Mouse (Mus musculus): Measurements from ENCODE around the gene Ldlrap1. TPM values are rescaled to one million over a fixed set of nuclear protein-coding genes. Genes with fewer than 3 reads are reported as not detected.

The Ldlrap1 gene
- polyA plus RNA-seq, 1 experiment = 11.2 TPM

GRCm38 (mm10) chr4:134766904-134767425 is 859 bp downstream of the Ldlrap1 start:
- 1% methylated on average over 23 of the region's 23 CpGs for WGBS
- no peak overlapping the region for H3K27ac ChIP-seq (ENCODE audit: insufficient read depth, low read depth, low read length)
- peak overlapping the region; percentile 80 for H3K4me3 ChIP-seq (ENCODE audit: low read depth, low read length)
- H3K27me3 ChIP-seq (ENCODE audit: control insufficient read depth, insufficient read depth, low read length) = no peaks in the 10 kb centered on the region
- H3K4me1 ChIP-seq (ENCODE audit: control insufficient read depth, insufficient read depth, insufficient read length, low read length) = peaks cover 10% of the 10 kb centered on the region
- TF ChIP-seq POLR2A (IDR thresholded peaks at IDR 0.05; ENCODE audit: low read depth, low read length) (no peak), CTCF (IDR thresholded peaks at IDR 0.05; ENCODE audit: extremely low read depth, insufficient read length, insufficient replicate concordance, low read depth, low read length) (no peak)
- H3K36me3 ChIP-seq (ENCODE audit: control insufficient read depth, insufficient read depth, low read length) = no peaks in the 10 kb centered on the region

DNA sequence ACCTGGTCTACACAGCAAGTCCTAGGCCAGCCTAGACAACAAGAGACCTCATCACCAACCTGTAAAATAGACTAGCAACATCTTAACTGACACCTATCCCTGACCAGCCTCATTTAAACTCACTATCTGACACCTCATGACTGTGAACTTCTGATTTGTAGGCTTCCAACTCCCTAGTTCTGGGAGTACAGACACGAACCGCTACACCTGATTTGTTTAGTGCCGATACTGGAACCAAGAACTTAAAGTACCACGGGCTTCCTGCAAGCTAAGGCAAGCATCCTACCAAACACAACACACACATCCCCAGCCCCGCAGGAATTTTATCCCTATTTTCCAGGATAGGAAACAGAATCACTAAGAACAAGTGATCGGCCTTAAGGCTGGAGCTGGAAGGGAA is 1.5 kb downstream of the Ldlrap1 start:
- H3K27ac ChIP-seq (ENCODE audit: insufficient read depth, low read depth, low read length) = no peak overlapping the region
- 73% methylated on average over 6 of the region's 6 CpGs for WGBS

DNA sequence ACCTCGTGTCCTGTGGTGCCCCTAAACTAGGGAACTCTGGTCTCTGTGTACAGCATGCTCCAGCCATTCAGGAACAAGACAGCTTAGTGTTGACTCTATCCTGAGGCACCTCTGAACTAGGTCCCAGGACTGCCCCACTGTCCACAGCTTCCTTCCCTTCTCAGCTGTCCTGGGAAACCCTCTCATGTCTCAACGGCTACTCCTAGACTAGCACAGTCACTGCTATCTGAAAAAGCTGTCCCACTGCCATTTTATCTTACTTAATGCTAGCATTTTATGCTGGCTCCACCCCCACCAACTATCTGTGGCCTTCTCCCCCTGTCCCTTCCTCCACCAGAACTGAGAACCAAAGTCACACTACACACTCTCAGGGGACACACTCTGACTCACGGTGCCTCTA is 3.5 kb downstream of the Ldlrap1 start:
- TF ChIP-seq CTCF (IDR thresholded peaks at IDR 0.05; ENCODE audit: extremely low read depth, insufficient read length, insufficient replicate concordance, low read depth, low read length) (no peak), POLR2A (IDR thresholded peaks at IDR 0.05; ENCODE audit: low read depth, low read length) (no peak)
- Histone ChIP-seq H3K4me1 (ENCODE audit: control insufficient read depth, insufficient read depth, insufficient read length, low read length) (peaks cover 20% of the 10 kb centered on the region), H3K27me3 (ENCODE audit: control insufficient read depth, insufficient read depth, low read length) (no peaks in the 10 kb centered on the region), H3K27ac (ENCODE audit: insufficient read depth, low read depth, low read length) (no peak overlapping the region), H3K36me3 (ENCODE audit: control insufficient read depth, insufficient read depth, low read length) (no peaks in the 10 kb centered on the region), H3K4me3 (ENCODE audit: low read depth, low read length) (no peak overlapping the region)
- WGBS = 45% methylated on average over 3 of the region's 3 CpGs

More for the DNA sequence above, 1.5 kb downstream of the Ldlrap1 start:
- no peaks in the 10 kb centered on the region for H3K27me3 ChIP-seq (ENCODE audit: control insufficient read depth, insufficient read depth, low read length)
- no peak overlapping the region for H3K4me3 ChIP-seq (ENCODE audit: low read depth, low read length)
- no peaks in the 10 kb centered on the region for H3K36me3 ChIP-seq (ENCODE audit: control insufficient read depth, insufficient read depth, low read length)
- TF ChIP-seq CTCF (IDR thresholded peaks at IDR 0.05; ENCODE audit: extremely low read depth, insufficient read length, insufficient replicate concordance, low read depth, low read length) = no peak
- TF ChIP-seq POLR2A (IDR thresholded peaks at IDR 0.05; ENCODE audit: low read depth, low read length) = no peak
- peaks cover 10% of the 10 kb centered on the region for H3K4me1 ChIP-seq (ENCODE audit: control insufficient read depth, insufficient read depth, insufficient read length, low read length)

DNA sequence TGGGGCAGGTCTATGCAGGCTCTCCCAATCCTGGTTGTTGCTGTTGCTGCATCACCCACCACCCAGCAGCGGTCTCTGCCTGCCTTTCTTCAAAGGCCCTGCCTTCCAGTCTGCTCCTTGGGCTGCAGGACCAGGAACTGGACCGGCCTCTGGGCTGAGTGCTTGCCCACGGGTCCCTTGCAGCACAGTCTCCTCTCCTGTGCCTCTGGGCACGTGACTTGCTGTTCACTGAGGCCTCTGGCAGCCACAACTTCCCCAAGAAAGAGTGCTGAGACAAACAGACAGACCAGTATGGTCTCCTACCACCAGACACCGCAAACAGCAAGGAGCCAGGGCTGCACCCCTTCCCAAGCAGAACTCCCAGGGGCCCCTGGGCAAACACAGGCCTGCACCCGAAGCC is 5.5 kb downstream of the Ldlrap1 start:
- 74% methylated on average over 6 of the region's 6 CpGs for WGBS

DNA sequence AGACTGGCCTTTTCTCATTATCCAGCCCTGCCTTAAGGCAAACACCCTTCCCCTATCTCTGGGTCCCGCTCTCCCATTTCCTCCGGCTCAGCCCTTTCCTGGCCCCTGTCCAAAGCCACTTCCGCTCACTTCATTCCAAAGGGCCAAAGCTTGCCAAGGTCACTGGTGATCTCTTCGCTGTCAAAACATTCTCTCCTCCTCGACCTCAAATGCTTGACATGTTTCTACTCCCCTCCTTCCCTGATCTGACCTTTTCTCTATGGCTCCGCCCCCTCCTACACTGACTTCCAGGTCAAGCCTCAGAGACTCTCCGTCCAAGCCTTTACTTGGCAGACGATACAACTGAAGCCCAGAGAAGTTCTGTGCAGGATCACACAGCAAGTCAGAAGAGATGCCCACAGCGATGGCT is 7.0 kb downstream of the Ldlrap1 start:
- Histone ChIP-seq H3K4me3 (ENCODE audit: low read depth, low read length) (no peak overlapping the region), H3K27ac (ENCODE audit: insufficient read depth, low read depth, low read length) (no peak overlapping the region), H3K4me1 (ENCODE audit: control insufficient read depth, insufficient read depth, insufficient read length, low read length) (peaks cover 28% of the 10 kb centered on the region), H3K36me3 (ENCODE audit: control insufficient read depth, insufficient read depth, low read length) (no peaks in the 10 kb centered on the region), H3K27me3 (ENCODE audit: control insufficient read depth, insufficient read depth, low read length) (no peaks in the 10 kb centered on the region)
- 24% methylated on average over 9 of the region's 9 CpGs for WGBS
- TF ChIP-seq POLR2A (IDR thresholded peaks at IDR 0.05; ENCODE audit: low read depth, low read length) (no peak), CTCF (IDR thresholded peaks at IDR 0.05; ENCODE audit: extremely low read depth, insufficient read length, insufficient replicate concordance, low read depth, low read length) (no peak)

More for the DNA sequence above, 5.5 kb downstream of the Ldlrap1 start:
- TF ChIP-seq CTCF (IDR thresholded peaks at IDR 0.05; ENCODE audit: extremely low read depth, insufficient read length, insufficient replicate concordance, low read depth, low read length) (no peak), POLR2A (IDR thresholded peaks at IDR 0.05; ENCODE audit: low read depth, low read length) (no peak)
- H3K27ac ChIP-seq (ENCODE audit: insufficient read depth, low read depth, low read length) = no peak overlapping the region; the same call in 1 of the 2 replicates
- no peaks in the 10 kb centered on the region for H3K27me3 ChIP-seq (ENCODE audit: control insufficient read depth, insufficient read depth, low read length)
- no peak overlapping the region for H3K4me3 ChIP-seq (ENCODE audit: low read depth, low read length)
- H3K4me1 ChIP-seq (ENCODE audit: control insufficient read depth, insufficient read depth, insufficient read length, low read length) = peaks cover 24% of the 10 kb centered on the region
- H3K36me3 ChIP-seq (ENCODE audit: control insufficient read depth, insufficient read depth, low read length) = no peaks in the 10 kb centered on the region

- no peak overlapping the region for H3K4me3 ChIP-seq (ENCODE audit: low read depth, low read length)
- 78% methylated on average over 6 of the region's 6 CpGs for WGBS
- peaks cover 27% of the 10 kb centered on the region for H3K4me1 ChIP-seq (ENCODE audit: control insufficient read depth, insufficient read depth, insufficient read length, low read length)
These were observed 7.5 kb downstream of the Ldlrap1 start for GRCm38 (mm10) chr4:134760281-134760680.

GRCm38 (mm10) chr4:134759564-134759963 is 8.3 kb downstream of the Ldlrap1 start:
- 89% methylated on average over 7 of the region's 7 CpGs for WGBS
- H3K36me3 ChIP-seq (ENCODE audit: control insufficient read depth, insufficient read depth, low read length) = no peaks in the 10 kb centered on the region

More at GRCm38 (mm10) chr4:134760281-134760680, 7.5 kb downstream of the Ldlrap1 start:
- no peaks in the 10 kb centered on the region for H3K36me3 ChIP-seq (ENCODE audit: control insufficient read depth, insufficient read depth, low read length)
- TF ChIP-seq CTCF (IDR thresholded peaks at IDR 0.05; ENCODE audit: extremely low read depth, insufficient read length, insufficient replicate concordance, low read depth, low read length) = no peak
- no peak for TF ChIP-seq POLR2A (IDR thresholded peaks at IDR 0.05; ENCODE audit: low read depth, low read length)
- no peaks in the 10 kb centered on the region for H3K27me3 ChIP-seq (ENCODE audit: control insufficient read depth, insufficient read depth, low read length)
- 0 out of 2 replicates have a peak overlapping the region, but pooled peaks have one; percentile 2 for H3K27ac ChIP-seq (ENCODE audit: insufficient read depth, low read depth, low read length)

More at GRCm38 (mm10) chr4:134759564-134759963, 8.3 kb downstream of the Ldlrap1 start:
- no peak for TF ChIP-seq POLR2A (IDR thresholded peaks at IDR 0.05; ENCODE audit: low read depth, low read length)
- TF ChIP-seq CTCF (IDR thresholded peaks at IDR 0.05; ENCODE audit: extremely low read depth, insufficient read length, insufficient replicate concordance, low read depth, low read length) = no peak
- Histone ChIP-seq H3K27ac (ENCODE audit: insufficient read depth, low read depth, low read length) (no peak overlapping the region), H3K4me1 (ENCODE audit: control insufficient read depth, insufficient read depth, insufficient read length, low read length) (peaks cover 29% of the 10 kb centered on the region), H3K4me3 (ENCODE audit: low read depth, low read length) (no peak overlapping the region), H3K27me3 (ENCODE audit: control insufficient read depth, insufficient read depth, low read length) (no peaks in the 10 kb centered on the region)
